Mouse (Mus musculus): ENCODE measurements around the gene Ubtd2.

DNA sequence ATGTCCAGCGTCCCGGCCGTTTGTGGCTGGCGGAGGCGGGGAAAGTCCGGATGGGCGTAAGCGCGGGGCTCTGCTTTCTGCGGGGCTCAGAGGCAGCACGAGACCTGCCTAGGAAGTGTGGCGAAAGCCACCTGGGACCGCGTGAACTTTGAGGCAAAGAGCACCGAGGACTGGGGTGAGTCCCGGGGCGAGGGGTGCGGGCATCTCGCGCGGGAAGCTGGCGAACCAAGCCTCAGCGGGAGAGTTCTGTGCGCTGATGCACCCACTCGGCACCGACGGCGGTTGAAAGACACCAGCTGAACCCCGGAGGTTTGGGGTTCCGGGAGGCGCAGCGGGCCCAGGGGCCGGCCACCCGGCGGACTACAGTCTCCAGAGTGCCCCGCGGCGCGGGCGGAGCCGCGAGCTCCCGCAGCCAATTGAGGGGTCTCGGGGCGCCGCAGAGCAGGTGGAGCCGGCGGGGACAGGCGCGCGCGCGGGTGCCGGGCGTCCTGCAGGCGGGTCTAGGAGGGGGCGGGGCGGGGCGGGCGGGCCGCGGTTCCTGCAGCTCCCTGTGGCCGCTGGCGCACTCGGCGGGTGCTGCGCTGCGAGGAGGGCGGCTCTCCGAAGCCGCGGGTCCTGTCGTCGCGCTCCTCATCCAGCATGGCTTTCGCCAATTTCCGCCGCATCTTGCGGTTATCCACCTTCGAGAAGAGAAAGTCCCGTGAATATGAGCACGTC, 77.8 kb downstream of the Ubtd2 start, which contains the start of gene Stk10:
- no peak for TF ChIP-seq CTCF (IDR thresholded peaks at IDR 0.05; ENCODE audit: extremely low read depth, insufficient read length, insufficient replicate concordance, low read depth, low read length)
- peak; percentile 76; the same call in 1 of the 2 replicates for TF ChIP-seq POLR2A (IDR thresholded peaks at IDR 0.05; ENCODE audit: low read depth, low read length)

All from small intestine, adult 2 months (tissue).